Mouse (Mus musculus): ENCODE measurements around the gene Rps3a1. TPM values are rescaled to one million over a fixed set of nuclear protein-coding genes. Genes with fewer than 3 reads are reported as not detected.
A peak's percentile ranks its signal among the peaks of the same experiment; 100 is the strongest.
"Not testable (repeated sequence)": the region's sequence is repeated elsewhere in the genome, so short reads cannot be mapped to it uniquely, and the experiment has no call there.

Gene Rps3a1
- total RNA-seq, 2 experiments from 2014 or later = 1,164 to 1,170 TPM

- DNase-seq (ENCODE audit: low spot score in 2 of 2) = no peak
Observed at GRCm38 (mm10) chr3:86119237-86119932, 23.1 kb downstream of the Rps3a1 start.

GRCm38 (mm10) chr3:86116951-86117350 is 25.6 kb downstream of the Rps3a1 start:
- no peak for DNase-seq (ENCODE audit: low spot score in 2 of 2)

- DNase-seq (ENCODE audit: low spot score in 2 of 2) = no peak
Observed at GRCm38 (mm10) chr3:86114659-86115338, 27.7 kb downstream of the Rps3a1 start.

GRCm38 (mm10) chr3:86112766-86113165 is 29.7 kb downstream of the Rps3a1 start:
- DNase-seq (ENCODE audit: low spot score in 2 of 2) = no peak

- DNase-seq (ENCODE audit: low spot score in 2 of 2) = peak in 1 of 2 experiments; percentile 18
Observed at GRCm38 (mm10) chr3:86110077-86110476, 32.4 kb downstream of the Rps3a1 start.

- no peak for DNase-seq (ENCODE audit: low spot score in 2 of 2)
Observed at GRCm38 (mm10) chr3:86109099-86109498, 33.4 kb downstream of the Rps3a1 start.

GRCm38 (mm10) chr3:86108576-86108975 is 33.9 kb downstream of the Rps3a1 start:
- no peak for DNase-seq (ENCODE audit: low spot score in 2 of 2)

- no peak for DNase-seq (ENCODE audit: low spot score in 2 of 2)
Observed at GRCm38 (mm10) chr3:86107637-86108539, 34.6 kb downstream of the Rps3a1 start.

- DNase-seq (ENCODE audit: low spot score in 2 of 2) = no peak
Observed at GRCm38 (mm10) chr3:86106086-86106632, 36.3 kb downstream of the Rps3a1 start.

- DNase-seq (ENCODE audit: low spot score in 2 of 2) = no peak
Observed at GRCm38 (mm10) chr3:86104909-86105308, 37.6 kb downstream of the Rps3a1 start.

GRCm38 (mm10) chr3:86104433-86104832 is 38.1 kb downstream of the Rps3a1 start:
- not testable (repeated sequence) for DNase-seq (ENCODE audit: low spot score in 2 of 2)

- DNase-seq (ENCODE audit: low spot score in 2 of 2) = no peak
Observed at GRCm38 (mm10) chr3:86103449-86104291, 38.8 kb downstream of the Rps3a1 start.

- DNase-seq (ENCODE audit: low spot score in 2 of 2) = no peak
Observed at GRCm38 (mm10) chr3:86101956-86102355, 40.5 kb downstream of the Rps3a1 start.

GRCm38 (mm10) chr3:86093907-86094306 is 48.6 kb downstream of the Rps3a1 start:
- DNase-seq (ENCODE audit: low spot score in 2 of 2) = no peak

- no peak for DNase-seq (ENCODE audit: low spot score in 2 of 2)
Observed at GRCm38 (mm10) chr3:86093213-86093845, 49.2 kb downstream of the Rps3a1 start.

Other genes starting within 250 kb of the Rps3a1 start
- gene Sh3d19, start 171.6 kb downstream of the Rps3a1 start, total RNA-seq (2021) = 10 to 100 TPM; 27.0 to 29.3 TPM
- gene Prss48, start 140.2 kb downstream of the Rps3a1 start, total RNA-seq (2021) = not detected
- gene Lrba, start 82.0 kb upstream of the Rps3a1 start, total RNA-seq (2021) = 10 to 100 TPM; 33.1 to 43.6 TPM

Data from adrenal gland, postnatal 4 days (tissue).